Mouse (Mus musculus) cerebellum, adult 2 months (tissue): ENCODE results near the gene Fam155a.

Source experiments
- CTCF ChIP-seq: fragments of 200-500 bp; IDR thresholded peaks from 2 replicates; pipeline ENCODE4 v1.5.1; 2011; ENCODE audit warnings: low read depth, mild to moderate bottlenecking, control low read depth, low read length, moderate library complexity, borderline replicate concordance; ENCODE audit not compliant: insufficient read depth
- POLR2A ChIP-seq: fragments of 200-500 bp; IDR thresholded peaks from 2 replicates; pipeline ENCODE4 v1.6.1; 2011; ENCODE audit warnings: low read length, control low read depth, borderline replicate concordance; ENCODE audit not compliant: insufficient read depth

DNA sequence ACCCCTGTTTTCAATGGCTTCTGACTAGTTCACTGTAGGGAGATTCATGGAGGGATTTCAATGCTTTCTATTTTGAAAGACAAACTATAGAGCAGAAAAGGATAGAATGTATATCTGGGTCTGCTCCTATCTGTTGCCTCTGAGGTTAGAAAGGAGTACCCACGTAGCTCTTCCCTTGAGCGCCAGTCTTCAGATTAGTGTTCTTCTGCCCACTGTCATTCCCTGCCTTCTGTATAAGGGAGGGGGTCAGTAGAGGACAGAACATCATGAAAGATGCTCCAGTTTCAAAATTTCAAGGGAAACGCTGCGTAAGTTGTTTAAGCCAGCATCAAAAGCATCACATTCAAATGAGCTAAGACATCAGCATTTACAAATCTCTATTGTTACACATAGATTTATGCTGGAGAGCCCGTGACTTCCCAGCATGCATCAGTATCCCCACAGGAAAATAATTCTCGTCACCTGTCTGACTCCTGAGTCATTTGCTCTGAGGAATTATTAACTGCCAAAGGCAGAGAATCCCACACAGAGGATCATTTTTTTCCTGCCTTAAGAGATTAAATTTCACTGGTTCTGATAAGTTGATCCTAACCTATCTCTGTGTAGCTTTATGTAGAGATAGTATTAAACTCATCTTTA is 223.9 kb downstream of the Fam155a start:
- no peak for TF ChIP-seq CTCF
- no peak for TF ChIP-seq POLR2A
